Mouse (Mus musculus) thymus, postnatal 0 days (tissue): ENCODE data around the gene Cphx1. TPM values are rescaled to one million over a fixed set of nuclear protein-coding genes. Genes with fewer than 3 reads are reported as not detected.
"Not testable (repeated sequence)": the region's sequence is repeated elsewhere in the genome, so short reads cannot be mapped to it uniquely, and the experiment has no call there.

Source experiments
- DNase-seq: peaks from one replicate; pipeline ENCODE4 v3.0.0-alpha.2; 2015; ENCODE audit warnings: low spot score
- polyA plus RNA-seq: library from polyadenylated mRNA; unstranded; fragments of >200 nt; fragmentation: Nextera tagmentation; extraction: Ambion mirVana; gene quantifications from 2 replicates; pipeline ENCODE4 v1.2.1, GENCODE M21; 2015

The Cphx1 gene
- not detected in 2 replicates for polyA plus RNA-seq

- not testable (repeated sequence) for DNase-seq
Observed at GRCm38 (mm10) chr14:25938004-25938403, at the start of gene Cphx1. TSS of gene Cphx1 (plus strand) at chr14:25938304.

DNA sequence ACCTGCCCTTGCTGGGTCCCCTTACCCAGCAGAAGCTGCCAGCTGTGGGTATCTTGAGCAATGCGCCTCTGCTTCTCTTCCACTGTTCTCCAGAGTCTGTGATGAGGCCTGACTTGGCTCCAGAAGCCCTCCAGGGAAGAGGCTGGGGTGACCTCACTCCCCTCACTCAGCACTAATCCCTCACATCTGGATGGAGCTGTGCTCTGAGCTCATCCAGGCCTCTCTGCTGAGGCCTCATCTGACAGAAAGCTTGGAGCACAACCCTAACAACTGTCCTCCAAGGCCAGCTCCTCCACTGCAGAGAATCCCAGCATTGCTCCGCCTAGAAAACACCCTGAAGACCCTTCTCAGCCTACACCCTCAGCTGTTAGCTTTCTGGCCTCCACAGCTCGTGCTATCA lies 43.5 kb upstream of the Cphx1 start:
- not testable (repeated sequence) for DNase-seq

DNA sequence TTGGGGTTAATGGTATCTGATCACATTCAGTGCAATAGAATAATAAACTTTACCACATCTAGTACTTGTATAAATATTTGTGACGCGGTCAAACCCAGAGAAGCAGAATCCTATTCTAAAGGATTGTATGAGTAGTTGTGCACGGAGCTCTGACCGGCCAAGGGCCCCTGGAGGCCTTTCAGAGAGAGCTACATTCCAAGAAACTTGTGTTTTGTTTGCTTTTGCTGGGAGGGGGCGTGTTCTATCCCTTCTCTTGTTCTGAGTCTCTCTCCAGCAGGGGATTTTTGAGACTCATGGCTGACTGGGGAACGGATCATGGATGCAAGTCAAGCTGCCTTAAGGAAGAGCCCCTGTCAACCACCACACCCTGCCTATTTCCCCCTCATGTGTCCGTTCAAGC lies 42.4 kb upstream of the Cphx1 start:
- DNase-seq, result not testable (repeated sequence)

DNA sequence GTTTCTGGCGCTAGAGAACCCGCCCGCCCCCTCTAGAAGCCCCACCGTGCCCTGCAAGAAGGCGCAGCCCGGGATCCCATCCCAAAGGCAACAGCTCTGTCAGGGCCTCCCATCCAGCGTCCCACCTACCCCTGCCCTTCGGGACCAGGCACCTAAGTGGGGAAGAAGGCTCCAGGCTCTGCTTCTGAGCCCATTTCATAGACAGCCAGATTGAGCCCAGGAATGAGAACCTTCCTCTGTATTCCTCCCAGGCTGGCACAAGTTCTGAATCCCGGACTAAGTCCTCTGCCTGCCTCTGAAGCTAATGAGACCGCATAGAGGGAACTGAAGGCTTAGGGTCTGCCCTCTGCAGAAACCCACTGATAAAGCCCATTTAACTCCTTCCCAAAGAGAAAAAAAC lies 35.1 kb upstream of the Cphx1 start, which contains the start of gene Plac9a:
Gene Plac9a (minus strand): TSS at position 101 of the 400 bp plus-strand sequence.
- DNase-seq, result not testable (repeated sequence)

DNA sequence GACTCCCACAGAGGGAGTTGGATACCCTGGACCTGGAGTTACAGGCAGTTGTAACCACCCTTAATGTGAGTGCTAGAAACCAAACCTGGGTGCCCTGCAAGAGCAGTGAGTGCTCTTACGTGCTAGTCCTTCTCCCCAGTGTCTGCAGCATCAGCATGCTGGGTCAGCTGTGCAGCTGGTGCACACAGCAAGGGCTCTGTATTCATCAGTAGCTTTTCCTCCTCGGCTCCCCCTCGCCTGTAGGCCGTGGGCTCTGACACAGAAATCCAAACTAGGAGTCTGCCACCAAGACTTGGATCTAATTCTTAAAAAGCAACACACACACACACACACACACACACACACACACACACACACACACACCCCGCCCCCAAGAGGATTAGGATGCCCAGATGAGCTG lies 32.9 kb upstream of the Cphx1 start:
- not testable (repeated sequence) for DNase-seq

GRCm38 (mm10) chr14:25907272-25907671 lies 30.8 kb upstream of the Cphx1 start:
- DNase-seq, result not testable (repeated sequence)

GRCm38 (mm10) chr14:25908976-25909375 lies 29.1 kb upstream of the Cphx1 start:
- DNase-seq, result not testable (repeated sequence)

DNA sequence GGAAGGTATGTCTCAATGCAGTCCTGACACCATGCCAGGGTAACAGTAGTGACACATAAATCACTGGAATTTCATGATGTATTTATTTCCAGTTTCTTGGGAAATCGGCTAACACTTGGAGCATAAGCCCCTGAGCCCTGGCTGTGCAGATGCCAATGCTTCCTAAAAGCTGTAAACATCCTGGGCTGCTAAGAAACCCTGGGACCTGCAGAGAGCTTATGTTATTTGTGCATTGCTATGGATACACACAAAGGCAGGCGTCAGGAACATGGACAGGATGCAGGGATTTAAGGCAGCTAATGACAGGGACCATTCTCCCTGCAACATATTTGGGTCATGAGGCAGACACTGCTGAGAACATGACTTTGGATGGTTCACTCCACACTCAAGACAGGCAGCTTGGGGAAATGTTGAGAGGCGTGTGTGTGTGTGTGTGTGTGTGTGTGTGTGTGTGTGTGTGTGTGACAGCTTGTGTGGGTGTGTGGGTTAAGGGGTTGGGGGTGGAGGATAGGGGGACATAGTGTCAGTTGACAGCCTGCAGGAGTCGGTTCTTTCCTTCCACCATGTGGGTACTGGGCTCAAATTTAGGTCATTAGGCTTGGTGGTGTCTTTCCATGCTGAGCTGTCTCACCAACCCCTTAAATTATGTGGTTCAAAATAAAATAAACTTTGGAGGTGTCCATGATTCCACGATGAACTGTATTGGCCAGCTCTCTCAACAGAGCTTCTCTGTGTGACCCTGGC lies 19.5 kb upstream of the Cphx1 start:
- not testable (repeated sequence) for DNase-seq

GRCm38 (mm10) chr14:25926814-25927561 lies 11.1 kb upstream of the Cphx1 start:
- not testable (repeated sequence) for DNase-seq

DNA sequence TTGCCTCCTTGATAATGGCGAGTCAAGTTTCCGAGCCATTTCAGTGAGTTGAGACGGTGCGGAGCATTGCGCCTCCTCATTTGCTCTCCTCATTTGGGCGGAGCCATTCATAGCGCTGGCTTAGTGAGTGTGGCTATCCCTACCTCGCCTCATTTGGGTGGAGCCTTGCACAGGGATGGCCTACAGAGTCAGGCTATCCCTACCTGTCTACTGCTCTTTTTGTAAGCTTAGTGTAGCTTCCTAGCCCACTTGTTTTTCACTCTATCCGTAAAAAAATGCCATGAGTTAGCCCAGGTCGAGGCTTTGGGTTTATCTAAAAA lies 10.6 kb upstream of the Cphx1 start, which contains the start of gene Tmem254a:
Gene Tmem254a (minus strand): TSS at position 111 of the 320 bp plus-strand sequence.
- DNase-seq, result not testable (repeated sequence)

DNA sequence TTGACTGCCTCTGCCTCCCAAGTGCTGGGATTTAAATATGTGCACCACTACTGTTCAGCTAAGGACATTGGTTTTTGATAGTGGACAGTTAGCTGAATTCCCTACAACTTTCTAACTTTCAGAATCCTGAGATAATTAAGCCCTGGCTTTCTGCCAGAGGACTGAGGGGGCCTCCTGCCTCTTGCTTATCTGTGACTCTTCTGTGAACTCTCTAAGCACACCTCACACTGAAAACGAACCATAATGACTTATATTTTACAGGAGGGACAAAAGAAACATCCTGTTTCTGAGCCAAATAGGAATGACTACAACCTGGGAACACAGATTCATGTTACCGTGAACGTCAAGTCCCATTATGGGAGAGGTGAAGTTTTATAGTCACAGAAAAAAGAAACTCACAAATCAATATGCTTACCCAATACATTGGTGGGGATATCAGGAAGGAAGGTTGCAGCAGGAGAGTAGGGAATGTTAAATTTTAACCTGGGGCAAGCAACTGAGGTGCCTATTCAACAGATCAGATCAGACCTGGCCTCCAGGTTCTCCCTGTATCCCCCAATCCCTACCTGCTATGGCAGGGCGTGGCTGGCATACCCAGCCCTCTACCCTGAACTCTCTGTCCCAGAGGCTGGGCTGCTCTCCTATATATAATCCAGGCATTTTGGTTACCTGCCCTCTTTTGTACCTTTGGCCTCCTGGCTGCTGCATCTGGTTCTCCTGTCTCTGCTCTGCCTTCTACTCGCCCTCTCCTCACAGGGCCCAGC lies 1.1 kb upstream of the Cphx1 start:
- DNase-seq, result not testable (repeated sequence)

DNA sequence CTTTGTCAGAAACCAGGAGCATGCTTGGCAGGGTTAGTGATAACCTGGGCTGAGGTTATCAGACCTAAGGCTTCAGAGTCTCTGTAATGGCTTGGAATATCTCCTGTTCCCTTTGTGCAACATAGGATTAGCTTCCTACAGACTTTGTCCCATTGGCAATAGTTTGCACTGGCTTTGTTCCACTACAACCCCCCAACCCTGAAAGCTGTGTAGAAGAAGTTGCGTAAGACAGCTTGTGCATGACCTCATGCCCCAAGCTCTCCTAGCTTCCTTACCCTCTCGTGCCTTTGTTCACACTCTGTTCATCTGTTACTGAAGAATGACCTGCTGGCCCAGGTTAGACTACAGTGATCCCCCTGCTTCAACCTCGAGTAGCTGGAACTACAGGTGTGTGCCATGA lies 19.8 kb downstream of the Cphx1 start:
- not testable (repeated sequence) for DNase-seq

DNA sequence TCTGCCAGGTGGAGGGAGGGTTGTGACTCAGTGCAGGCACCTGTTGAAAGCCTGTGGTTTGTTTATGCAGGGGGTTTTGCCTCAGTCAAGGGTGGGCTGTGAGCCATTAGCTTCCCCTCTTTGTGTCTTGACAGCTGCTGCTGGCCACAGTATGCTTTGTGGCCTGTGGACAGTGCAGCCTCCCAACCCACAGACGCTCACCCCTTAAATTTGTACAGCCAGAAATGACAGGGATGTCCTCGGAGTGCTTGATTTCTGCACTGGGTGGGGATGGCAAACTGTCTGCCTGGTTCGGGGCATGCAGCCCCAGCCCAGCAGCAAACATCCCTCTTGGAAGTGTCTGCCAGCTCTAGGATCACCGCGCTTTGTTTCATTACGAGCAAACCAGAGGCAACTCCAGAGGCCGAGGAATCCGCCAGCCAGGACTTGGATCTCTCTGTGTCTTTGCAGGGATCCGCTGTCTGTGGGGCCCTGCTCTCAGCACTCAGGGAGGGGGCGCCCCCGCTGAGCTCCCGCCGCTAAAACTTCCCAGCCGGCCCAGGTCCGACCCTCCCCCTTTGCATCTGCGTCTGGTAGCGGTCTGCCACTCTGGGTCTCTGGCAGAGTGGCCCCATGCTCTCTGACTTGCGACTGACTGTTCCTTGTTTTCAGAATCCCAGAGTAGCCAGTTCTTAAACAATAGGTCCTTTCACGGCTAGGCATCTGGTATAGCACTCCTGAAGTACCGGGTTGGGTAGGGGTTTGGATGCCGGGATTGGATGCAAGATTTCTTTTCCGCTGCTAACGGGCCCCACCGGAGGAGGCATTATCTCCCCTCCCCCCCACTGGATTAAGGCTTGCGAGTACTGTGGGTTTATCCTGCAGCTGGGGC lies 40.5 kb downstream of the Cphx1 start, which contains the start of gene Duxbl1:
Gene Duxbl1 (plus strand): TSS at position 207 of the 871 bp plus-strand sequence.
- not testable (repeated sequence) for DNase-seq

DNA sequence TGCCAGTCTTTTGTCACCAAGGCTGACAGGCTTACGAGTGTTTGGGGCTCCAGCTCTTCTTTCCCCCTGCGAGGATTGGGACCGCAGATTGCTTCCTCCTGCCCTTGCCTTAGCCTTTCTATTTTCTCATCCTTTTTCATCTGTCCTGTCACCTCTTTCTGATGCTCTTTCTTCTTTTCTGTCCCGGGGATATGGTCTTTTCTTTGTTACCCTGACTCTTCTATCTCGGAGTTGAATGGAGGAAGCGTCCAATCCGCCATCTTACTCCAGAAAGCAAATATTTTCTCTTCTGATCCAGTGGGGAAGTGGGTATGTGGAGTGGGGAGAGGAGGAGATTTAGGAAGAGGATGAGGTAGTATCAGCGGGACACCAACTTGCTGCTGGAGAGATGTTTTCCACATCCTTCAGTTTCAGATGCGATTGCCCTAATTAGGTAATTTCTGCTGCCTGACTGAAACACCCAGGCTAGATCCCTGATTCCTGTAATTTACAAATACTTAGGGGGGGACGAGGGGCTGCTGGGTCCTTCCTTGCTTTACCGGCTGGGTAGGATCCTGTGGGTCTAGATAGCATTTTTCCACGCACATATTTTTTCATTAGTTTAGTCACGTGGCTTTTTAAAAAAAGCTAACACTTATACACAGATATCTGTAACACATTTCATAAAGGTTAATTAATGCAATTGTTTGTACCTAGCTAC lies 41.3 kb downstream of the Cphx1 start:
- DNase-seq, result not testable (repeated sequence)

DNA sequence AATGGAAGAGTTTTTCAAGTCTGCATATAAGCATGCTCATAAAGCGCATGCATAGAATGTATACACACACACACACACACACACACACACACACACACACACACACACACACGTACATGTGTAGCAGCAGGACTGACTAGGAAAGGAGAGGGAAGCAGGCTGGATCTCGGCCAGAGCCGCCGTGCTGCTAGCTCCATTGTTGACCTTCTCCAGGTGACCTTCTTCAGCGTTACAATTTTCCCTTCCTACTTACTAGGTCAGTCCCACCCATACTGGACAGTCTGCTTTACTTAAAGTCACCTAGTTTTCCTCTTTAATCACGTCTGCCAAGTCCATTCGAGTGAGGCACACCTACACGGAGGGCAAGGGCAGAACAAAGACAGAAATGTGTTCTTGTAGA lies 43.8 kb downstream of the Cphx1 start:
- DNase-seq, result not testable (repeated sequence)

Other genes starting within 250 kb of the Cphx1 start
- 30.4 and 37.2 TPM in 2 replicates for gene Ppif, start 244.2 kb upstream of the Cphx1 start, polyA plus RNA-seq
- gene Zcchc24, start 169.3 kb upstream of the Cphx1 start, polyA plus RNA-seq, result 7.6 and 9.0 TPM in 2 replicates
- gene Anxa11, start 96.1 kb upstream of the Cphx1 start, polyA plus RNA-seq, result 48.4 and 49.0 TPM in 2 replicates
- not detected in 2 replicates for gene Plac9a, start 35.2 kb upstream of the Cphx1 start, polyA plus RNA-seq
- 0.72 and 1.8 TPM in 2 replicates for gene Tmem254a, start 10.6 kb upstream of the Cphx1 start, polyA plus RNA-seq
- gene Duxbl1, start 40.3 kb downstream of the Cphx1 start, polyA plus RNA-seq, result 0.24 and 0.34 TPM in 2 replicates
- gene Gm9780, start 104.4 kb downstream of the Cphx1 start, polyA plus RNA-seq, result 13.4 and 19.4 TPM in 2 replicates
- gene Tmem254c, start 129.1 kb downstream of the Cphx1 start, polyA plus RNA-seq, result 26.7 and 29.1 TPM in 2 replicates
- gene Cphx2, start 143.2 kb downstream of the Cphx1 start, polyA plus RNA-seq, result not detected in 2 replicates
- gene Cphx3, start 144.0 kb downstream of the Cphx1 start, polyA plus RNA-seq, result not detected in 2 replicates
- not detected in 2 replicates for gene Duxbl2, start 180.0 kb downstream of the Cphx1 start, polyA plus RNA-seq
- 14.2 and 16.5 TPM in 2 replicates for gene Plac9b, start 244.2 kb downstream of the Cphx1 start, polyA plus RNA-seq